Mouse (Mus musculus) left cerebral cortex, adult 9 months (tissue): ENCODE measurements at regions not wholly inside any gene's neighbourhood (a gene's known extent, or its start where the extent isn't known, plus 50 kb on each side); places are given as distances from the start of the nearest gene placed in this dataset.
"Not testable (repeated sequence)": the region's sequence is repeated elsewhere in the genome, so short reads cannot be mapped to it uniquely, and the experiment has no call there.

Source experiments
- DNase-seq, 2 experiments: peaks; one replicate each; pipeline ENCODE4 v3.0.0; 2022; ENCODE audit warnings: low spot score in 2 of 2

DNA sequence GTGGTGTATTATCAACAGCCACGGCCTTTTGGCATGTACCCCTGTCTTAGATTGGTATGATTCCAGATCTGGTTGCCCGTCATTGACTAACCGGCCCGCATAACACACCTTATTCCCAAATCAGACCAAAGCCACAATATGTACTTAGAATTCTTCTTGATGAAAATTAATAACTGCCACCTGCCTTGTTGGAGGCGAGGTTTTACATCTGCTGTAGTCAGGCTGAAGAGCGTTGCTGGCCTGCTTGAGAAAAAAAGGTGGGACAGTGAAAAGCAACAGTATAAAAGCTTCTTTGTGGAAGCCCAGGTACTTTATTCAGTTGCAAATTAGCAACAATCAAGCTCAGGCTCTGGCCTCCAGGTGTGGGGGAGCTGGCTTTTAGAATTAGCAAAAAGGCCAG, 223.6 kb upstream of the Car8 start:
- DNase-seq: not testable (repeated sequence)

DNA sequence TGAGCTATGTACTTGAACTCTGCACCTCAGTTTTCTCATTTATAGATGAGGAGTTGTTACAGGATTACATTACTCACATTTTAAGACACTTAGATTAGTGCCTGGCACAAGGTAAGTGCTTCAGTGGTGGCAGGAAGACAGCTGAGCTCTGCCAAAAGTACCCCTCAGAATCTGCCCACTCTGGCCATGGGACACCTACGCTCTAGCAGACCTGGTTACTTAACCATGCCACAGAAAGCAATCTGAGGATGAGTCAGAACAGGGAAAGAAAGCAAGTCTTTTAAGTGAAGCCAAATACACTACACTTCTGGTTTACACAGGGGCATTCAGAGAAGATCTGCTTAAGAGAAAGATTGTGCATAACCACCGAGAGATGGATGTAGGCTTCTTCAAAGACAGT, 215.5 kb upstream of the Car8 start:
- peak in 1 of 2 experiments; percentile 12 for DNase-seq

DNA sequence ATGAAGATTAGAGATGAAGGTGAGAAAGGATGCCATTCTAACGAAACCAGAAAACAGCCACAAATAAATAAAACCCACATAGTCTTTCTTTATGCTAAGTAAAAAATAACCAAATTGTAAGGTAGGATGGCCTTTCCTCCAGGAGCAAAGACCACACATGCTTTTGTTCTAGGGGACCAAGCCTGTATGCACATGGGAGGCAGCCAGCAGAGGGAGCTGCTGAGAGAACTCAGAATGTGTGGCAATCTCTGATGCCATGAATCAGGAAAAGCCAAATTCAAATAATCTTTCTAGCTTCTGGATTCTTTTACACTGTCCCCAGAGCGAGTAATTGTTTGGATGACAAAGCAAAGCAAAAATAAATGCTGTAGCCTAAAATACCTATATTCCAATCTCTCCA, 193.6 kb upstream of the Car8 start:
- peak in 1 of 2 experiments; percentile 43 for DNase-seq

DNA sequence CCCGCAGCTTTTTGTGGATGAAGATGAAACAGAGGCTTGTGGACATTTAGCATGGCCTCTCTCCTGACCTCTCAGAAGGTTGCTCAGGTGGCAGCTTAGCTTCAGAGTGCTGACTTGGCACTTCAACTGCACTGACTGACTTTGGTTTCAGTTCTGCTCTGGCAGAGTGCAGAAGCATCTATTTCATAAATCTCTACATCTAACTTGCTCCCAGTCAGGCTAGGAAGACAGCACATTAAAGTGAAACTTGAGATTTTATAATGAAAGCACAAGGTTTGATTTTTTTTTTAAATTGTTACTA, 192.1 kb upstream of the Car8 start:
- DNase-seq: no peak

DNA sequence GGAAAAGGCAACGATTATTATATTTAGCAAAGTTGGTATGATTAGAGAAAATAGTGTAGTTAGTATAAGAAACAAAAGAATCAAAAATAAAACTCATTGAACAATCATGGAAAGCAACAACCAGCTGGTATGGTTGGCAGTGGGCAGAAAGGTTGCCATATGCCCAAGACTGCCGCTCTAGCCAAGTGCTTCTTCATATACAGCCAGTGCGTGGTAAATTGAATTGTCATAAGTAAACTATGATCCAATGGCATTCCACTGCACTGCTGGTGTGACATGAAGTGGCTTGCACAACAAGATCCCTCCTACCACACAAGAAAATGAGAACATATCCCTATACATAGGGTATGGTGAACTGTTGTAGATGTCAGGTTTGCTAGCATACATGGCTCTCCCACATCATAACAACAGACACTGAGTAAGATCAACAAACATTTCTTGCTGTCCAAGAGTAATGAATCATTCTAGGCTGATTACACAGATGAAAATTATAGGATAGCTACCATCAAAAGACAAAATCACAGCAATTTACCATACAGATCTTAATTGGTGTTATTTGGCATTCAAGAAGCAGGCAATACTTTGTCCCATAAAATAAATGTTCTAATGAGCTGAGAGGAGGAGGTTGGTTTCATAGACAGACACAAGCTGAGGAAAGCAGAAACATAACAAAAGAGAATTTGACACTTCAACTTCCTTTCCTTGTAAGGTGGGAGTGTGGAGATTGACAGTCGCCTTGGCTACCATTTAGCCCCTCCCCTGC, 191.6 kb upstream of the Car8 start:
- DNase-seq: no peak

DNA sequence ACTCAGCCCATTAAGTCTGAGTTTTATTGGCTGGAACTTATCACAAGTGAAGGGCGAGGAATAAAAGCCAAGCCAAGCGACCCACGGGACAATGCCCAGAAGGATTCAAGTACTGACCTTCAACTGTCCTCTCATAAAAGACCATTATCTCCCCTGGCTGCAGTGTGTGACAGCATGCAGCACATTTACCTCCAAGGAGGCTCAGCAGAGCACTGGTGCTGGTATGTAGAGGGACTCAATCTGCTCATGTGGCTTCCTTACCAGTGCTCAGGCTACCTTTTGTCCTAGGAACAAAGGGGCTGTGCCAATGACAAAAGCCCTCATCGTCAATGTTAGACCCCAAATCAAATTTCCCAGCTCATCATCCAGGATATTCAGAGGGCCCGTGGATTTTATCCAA, 190.9 kb upstream of the Car8 start:
- DNase-seq: no peak

DNA sequence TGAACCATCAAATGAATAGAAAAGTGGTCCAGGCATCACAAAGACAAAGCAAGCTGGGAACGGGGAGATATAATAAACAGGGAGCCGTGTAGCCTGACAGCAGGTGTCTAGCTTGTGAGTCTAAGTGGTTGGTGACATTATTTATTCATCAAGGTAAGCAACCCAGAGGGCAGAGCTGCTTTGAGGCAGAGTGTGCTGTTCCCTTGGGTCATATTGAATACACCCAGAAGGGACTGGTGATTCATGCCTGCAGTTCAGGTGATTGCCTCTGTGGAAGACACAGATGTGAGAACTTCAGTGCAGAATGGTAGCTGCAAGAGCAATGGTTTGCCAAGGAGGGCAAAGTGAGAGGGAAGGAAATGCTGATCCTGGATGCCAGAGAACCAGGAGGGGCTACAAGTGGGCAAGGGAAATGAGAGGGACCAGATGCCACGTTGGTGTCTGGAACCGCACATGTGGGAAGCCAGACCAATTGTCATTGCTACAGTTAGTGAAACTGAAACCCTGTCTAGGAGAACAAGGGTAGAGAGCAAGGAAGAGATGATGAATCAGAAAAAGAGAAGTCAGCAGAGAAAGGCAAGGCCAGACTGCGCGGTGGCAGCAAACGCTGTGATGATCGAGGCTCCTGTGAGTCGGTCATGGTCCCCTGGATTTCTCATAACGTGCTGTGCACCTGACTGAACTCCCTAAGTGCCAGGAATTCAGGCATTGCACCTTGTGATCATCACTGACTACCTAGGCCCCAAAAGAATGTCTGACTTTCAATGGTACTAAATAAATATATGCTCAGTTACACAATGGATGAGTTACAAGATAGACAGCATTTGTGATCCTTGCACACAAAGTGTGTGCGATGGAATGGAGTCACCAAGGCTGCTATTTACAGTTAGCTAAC, 190.0 kb upstream of the Car8 start:
- no peak for DNase-seq

DNA sequence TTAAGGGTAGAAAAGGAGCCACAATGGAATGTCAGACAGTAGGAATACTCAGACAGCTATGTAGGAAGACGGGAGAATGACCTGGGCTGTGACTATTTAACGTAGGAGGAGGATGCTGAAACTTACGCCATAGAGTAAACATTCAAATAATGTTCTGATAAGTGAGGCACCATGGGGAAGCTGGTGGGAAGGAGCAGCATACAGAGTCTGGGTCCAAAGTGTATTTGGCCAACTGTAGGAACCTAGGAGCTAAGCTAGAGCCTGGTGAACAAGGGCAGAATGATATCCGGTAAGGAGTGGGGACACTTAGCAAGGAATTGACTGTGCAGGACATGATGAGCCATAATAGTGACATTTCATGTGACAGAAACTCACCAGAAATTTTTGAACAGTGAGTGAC, 189.0 kb upstream of the Car8 start:
- no peak for DNase-seq

DNA sequence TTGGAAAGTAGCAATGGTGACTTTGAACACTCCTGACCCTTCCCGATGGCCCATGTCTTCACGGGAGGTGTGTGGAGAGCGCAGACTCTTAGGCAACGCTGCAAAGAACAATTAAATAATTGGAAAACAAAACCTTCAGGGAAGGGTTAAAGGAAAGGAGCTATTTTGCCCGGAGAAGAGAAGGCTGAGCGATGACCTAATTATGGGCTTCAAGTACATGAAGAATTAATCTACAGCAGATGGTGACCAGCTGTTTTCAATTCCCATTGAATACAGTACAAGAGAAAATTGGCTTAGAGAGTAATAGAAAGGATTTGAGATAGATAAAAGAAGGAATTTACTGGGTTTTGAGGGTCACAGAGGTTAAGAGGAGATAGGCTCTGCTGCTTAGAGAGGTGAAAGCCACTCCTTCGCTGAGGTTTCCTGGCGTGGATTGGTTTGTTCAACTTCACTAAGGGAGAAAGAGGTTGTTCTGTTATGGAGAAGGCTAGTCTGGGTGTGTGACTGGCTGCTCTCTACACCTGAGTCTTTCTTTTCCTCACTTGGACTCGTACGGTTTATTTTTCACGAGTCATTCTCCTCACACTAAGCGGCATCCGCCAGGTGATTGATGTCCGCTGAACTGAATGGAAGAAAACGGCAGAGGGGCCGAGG, 184.7 kb upstream of the Car8 start:
- DNase-seq: no peak

DNA sequence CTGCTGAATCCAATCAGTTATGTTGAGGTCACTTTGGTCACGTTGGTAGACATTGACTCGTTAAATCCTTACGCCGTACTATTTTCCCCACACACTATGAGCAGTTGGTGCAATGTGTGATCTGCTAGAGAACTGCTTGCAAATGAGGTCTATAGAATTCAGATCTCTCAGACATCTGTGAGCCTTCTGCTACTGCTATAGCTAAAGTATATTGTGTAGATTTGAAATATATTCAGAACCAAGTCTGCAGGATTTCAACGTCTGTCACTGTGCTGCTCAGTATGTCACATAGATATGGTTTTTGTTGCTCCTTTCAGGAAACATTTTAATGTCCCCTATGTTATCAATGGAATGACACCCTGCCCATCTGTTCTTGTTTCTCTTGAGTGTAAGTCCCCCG, 182.4 kb upstream of the Car8 start:
- no peak for DNase-seq

DNA sequence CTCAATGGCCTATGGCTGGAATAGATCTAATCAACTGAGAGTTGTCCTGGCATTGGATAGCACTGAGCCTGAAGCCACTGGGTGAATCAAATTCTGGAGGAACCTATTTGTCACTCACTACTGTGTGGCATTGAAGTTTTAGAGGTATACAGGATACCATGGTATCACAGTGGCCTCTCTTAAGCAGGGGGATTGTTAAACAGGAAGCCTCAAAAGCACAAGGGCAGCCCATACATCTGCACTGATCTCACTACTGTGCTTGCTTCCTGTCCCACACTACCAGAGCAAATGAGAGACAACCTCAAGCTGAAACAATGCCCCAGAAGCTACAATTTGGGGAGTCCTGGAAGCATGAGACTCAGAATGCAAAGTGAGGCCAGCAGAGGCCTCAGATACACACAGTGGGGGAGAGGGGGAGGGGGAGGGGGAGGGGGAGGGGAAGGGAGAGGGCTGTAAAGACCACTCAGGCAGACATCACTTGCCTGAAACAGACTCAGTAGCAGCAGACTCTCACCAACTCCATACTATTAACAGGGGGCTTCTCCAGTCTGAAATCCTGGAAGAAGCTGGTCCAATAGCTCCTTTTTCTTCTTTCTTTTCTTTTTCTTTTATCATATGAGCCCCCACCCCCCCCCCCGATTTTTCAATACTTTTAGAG, 179.7 kb upstream of the Car8 start:
- no peak for DNase-seq

DNA sequence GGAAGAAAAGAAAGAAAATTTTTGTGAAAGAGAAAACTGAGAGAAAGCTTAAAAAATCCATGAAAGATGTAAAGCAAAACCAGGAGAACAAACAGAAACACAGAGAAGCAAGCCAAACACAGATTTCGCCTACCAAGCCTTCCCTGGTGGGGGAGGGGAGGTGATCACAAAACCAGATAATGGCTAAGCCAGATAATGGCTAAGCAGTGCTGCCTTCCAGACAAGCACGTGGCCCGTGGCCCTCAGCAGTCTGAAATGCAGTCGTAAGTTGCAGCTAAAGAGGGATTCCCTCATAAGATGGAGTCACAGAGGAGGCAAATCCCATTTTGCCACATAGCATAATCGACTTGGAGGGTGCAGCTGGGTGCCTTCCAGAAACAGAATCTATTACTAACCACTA, 179.0 kb upstream of the Car8 start:
- no peak for DNase-seq

DNA sequence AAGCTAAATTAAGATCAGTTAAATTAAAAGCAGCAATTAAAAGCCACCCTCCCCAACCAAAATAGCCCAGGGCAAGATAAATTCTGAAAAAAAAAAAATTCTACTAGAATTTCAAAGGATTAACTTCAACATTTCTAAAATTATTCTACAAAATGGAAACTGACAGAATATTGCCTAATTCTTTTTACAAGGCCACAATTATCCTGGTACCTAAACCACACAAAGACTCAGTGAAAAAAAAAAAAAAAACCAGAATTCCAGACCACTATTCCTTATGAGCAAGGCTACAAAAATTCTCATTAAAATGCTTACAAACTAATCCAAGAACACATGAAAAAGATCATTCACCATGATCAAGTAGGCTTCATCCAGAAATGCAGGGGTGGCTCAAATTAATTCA, 174.5 kb upstream of the Car8 start:
- DNase-seq: no peak

DNA sequence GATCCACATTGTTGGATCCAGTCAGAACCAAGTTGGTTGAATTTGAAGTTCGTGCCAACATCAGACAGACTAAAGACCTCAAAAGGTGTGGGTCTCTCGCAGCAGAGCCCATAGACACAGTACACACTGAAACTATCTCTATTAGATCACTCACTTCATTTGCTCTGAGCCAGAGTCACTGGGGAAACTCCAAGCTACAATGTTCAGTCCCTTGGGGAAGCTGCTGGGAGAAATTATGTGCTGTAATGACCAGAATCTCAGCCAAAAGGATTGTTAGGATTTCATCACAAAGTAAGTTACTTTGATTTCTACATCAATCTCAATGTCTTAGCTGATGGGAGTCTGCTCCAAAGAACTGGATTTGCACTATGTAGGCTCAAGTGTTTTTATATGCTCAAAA, 161.2 kb upstream of the Car8 start:
- DNase-seq: no peak

DNA sequence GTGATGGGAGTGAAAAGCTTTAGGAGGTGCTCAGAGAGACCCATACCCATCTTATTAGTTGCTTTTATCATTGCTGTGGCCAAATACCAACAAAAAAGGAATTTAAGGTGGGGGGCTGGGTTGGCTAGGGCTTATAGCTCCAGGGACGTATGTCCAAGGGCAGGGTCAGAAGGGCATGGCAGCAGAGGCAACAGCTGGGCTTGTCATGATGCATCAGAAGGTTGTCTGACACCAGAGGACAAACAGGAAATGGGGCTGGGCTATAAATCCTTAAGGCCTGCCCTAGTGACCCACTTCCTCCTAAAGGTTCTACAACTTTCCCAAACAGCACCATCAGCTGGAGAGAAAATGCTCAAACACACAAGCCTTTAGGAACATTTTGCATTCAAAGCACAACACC, 160.6 kb upstream of the Car8 start:
- no peak for DNase-seq

DNA sequence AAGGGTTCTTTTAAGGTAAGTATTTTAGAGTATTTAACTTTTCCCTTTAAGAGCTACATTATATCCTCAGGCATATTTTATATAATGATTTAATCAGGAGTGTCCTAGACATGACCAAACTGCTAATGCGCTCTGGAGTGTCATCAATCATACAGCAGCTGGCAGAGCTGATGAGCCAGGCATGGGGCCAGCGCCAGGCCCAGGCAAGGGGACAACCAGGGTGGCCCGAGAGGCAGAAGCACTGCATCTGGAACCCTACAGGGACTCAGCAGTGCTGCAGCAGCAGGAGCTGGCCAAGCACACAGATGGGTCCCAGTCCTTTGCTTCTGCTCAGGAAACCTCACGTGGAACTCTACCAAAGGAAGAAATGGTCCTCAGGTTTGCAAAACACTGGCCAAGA, 160.1 kb upstream of the Car8 start:
- DNase-seq: no peak

DNA sequence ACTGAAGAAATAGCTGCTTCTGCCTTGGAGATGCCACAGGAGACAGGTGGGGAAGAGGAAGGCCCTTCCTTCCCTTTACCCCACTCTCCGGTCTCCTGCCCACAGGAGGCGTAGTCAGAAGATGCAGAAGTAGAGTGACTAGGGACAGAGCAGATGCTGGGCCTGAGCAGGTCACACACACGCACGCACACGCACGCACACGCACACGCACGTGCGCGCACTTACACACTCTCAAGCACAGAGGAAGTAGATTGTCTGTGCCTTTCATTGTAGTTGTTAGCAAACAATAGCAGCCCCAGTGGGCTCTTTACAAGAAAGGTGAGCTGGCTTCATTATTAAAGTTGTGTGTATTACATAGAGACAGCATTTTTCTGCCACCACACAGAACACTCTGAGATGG, 144.3 kb upstream of the Car8 start:
- no peak for DNase-seq

DNA sequence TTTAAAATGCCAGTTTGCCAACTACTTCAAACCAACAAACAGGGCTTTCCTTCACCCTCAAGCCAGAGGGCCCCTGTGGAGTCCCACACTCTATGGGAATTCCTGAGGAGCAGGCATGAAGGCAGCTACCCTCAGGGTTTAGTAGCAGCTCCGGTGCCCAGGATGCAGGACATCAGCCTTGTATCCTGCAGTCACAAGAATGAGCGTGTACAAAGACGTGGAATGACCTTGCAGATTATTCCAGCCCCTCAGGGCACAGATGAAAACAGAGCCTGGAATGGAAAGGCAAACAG, 143.2 kb upstream of the Car8 start:
- DNase-seq: no peak

DNA sequence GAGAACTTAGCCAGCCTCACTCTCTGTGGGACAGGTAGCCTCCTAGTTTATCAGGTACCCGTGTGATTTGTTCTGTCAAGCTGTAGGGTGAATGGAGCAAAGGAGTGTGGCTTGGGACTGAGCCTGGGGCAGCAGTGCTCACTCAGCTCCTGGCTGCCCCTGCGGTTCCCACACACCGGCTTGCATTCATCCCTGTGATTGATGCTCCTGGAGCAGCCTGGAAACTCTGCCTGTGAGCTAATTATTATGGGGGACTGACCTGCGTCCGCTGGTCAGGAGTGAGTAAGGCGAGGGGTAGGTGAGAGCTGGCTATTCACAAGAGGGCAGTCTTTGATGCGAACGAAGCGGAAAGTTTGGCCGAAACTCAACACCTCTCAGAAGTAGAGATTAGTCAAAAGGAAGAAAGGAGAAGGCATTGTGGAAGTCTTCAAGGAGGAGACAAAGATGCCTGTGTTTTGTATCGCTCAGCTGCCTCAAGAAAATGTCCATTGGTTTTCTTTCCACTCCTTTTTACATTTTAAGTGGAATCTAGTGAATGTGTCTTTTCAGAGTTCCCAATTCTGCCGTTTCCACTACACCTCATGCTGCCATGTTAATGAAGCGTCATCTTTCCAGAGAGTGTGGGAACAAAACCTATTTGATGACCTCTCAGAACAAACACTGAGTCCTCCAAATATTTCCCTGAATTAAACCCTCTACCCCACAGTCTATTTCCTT, 142.7 kb upstream of the Car8 start:
- no peak for DNase-seq

DNA sequence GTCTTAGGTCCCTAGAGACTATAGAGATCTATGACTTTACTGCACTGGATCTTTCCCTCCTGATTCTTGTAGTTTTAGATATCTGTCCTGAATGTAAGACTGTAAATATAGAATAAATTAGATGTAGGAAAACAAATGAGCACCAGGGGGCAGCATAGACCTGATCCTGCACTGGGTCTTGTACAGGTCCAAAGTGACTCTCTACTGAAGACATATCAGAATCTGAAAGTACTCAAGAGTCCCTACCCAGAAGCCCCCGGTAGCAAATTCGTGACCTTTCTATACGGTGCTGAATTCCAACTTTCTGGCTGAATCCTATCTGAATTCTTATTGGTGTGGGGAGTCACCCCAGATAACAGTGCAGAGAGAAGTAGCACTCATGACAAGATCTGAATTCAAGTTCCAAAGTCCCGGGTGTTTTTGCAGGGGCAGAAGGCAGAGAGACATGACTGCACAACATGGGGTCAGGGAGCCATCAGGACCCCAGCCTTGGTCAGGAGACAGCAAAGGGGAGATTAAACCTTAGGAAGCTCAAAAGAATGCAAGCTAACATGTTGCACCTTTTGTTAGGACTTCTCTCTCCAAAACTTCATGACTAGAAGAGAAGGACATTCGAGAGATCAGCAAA, 142.0 kb upstream of the Car8 start:
- peak in 1 of 2 experiments; percentile 70 for DNase-seq

DNA sequence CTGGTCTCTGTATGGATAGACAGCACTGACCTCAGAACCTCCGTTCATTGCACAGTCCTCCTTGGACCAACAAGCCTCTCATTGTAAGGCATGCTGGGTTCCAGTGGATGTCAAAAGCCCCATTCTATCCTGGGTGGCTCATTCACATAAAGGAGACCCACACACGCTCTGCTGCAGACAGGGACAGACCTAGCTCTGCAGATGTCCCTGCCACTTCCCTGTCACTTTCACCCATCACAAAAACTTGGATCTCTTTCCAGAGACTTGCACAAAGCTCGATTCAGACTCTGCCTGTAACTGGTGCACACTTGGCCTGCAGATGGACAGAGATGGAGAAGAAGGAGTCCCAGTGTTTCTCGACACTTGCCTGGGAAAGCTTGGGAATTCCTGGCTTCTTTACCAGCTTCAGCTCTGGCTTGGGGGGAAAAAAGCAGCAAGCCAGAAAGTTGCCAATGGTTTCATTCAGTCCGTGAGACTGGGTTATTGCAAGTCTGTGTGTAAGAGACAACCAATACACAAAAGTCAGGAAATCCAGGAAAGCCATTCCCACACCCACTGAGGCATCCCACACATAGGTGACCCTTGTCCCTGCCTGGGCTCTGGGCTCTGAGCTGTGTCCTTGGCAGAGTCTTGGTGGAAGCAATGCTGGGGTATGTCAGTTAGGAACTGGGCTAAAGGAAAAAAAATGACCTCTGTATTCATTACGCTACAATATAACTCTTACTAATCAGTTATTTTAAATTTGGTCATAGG, 136.1 kb upstream of the Car8 start:
- DNase-seq: peak; percentile 26 to 32
